Mouse (Mus musculus) liver, adult 2 months (tissue): ENCODE results near the gene Pigh. TPM values are rescaled to one million over a fixed set of nuclear protein-coding genes. Genes with fewer than 3 reads are reported as not detected.

ENCODE experiments used
- DNase-seq: peaks from one replicate; pipeline ENCODE4 v3.0.0-alpha.2; 2011; ENCODE audit warnings: low read depth, low spot score; ENCODE audit errors: extremely low read depth
- H3K27ac ChIP-seq: fragments of 200-500 bp; replicated peaks from 2 replicates; pipeline ENCODE4 v1.5.1; 2012; ENCODE audit warnings: low read depth, mild to moderate bottlenecking, control low read depth, inconsistent platforms, low read length; ENCODE audit not compliant: insufficient read depth
- H3K27me3 ChIP-seq: fragments of 200-500 bp; 2 replicates; pipeline ENCODE4 v1.6.1; 2012; ENCODE audit warnings: mild to moderate bottlenecking, moderate library complexity, low read length, inconsistent platforms; ENCODE audit not compliant: control insufficient read depth, insufficient read depth
- H3K36me3 ChIP-seq: fragments of 200-500 bp; 2 replicates; pipeline ENCODE4 v1.6.1; 2012; ENCODE audit warnings: low read length, inconsistent platforms; ENCODE audit not compliant: control insufficient read depth, insufficient read depth
- H3K4me1 ChIP-seq: fragments of 200-500 bp; 2 replicates; pipeline ENCODE4 v1.6.1; 2011; ENCODE audit warnings: low read length; ENCODE audit not compliant: control insufficient read depth, insufficient read depth
- H3K4me3 ChIP-seq: fragments of 200-500 bp; 2 replicates; pipeline ENCODE4 v1.5.1; 2011; ENCODE audit warnings: low read depth, mild to moderate bottlenecking, control low read depth, low read length, moderate library complexity; ENCODE audit not compliant: insufficient read depth
- H3K79me2 ChIP-seq: fragments of 200-500 bp; 2 replicates; pipeline ENCODE4 v1.6.1; 2012; ENCODE audit warnings: inconsistent platforms, mild to moderate bottlenecking, low read length, moderate library complexity; ENCODE audit not compliant: control insufficient read depth, insufficient read depth
- H3K9ac ChIP-seq: fragments of 200-500 bp; 2 replicates; pipeline ENCODE4 v1.6.1; 2012; ENCODE audit warnings: low read depth, mild to moderate bottlenecking, control low read depth, inconsistent platforms, low read length
- CTCF ChIP-seq: fragments of 200-500 bp; IDR thresholded peaks from 2 replicates; pipeline ENCODE4 v1.5.1; 2011; ENCODE audit warnings: low read depth, low read length, control low read depth
- POLR2A ChIP-seq: fragments of 200-500 bp; IDR thresholded peaks from 2 replicates; pipeline ENCODE4 v1.6.1; 2011; ENCODE audit warnings: low read length, control low read depth; ENCODE audit not compliant: insufficient read depth; ENCODE audit errors: extremely low read depth
- WGBS: fragments of 180-500 bp; shearing (Covaris S2); methylation state at CpG from one replicate; pipeline ENCODE4 v1.1.7; 2018; 5-methylcytosine and 5-hydroxymethylcytosine counted together
- polyA plus RNA-seq: library from polyadenylated mRNA; depleted of rRNA; stranded (reverse); fragments of >200 nt; gene quantifications from 2 replicates; pipeline ENCODE4 v1.2.3, GENCODE M21; 2012
- total RNA-seq: library from RNA; depleted of rRNA; stranded (reverse); fragments of >200 nt; gene quantifications from 2 replicates; pipeline ENCODE4 v1.2.3, GENCODE M21; 2014

Pigh gene
- total and polyA plus RNA-seq, 2 experiments: 4.4 to 6.4 TPM

DNA sequence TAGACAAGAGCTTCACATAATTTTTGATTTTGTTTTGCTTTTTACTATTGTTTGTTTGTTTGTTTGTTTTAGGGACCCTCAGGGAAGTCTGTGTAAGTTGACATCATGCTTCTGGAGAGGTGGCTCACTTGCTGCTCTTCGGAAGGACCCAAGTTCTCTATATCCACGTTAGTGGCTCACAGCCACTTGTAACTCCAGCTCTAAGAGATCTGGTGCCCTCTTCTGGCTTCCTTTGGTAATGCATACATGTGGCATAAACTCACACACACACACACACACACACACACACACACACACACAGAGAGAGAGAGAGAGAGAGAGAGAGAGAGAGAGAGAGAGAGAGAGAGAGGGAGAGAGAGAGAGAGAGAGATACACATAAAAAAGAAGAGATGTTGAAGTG lies 15.1 kb upstream of the Pigh start:
- no peak overlapping the region for H3K4me3 ChIP-seq

DNA sequence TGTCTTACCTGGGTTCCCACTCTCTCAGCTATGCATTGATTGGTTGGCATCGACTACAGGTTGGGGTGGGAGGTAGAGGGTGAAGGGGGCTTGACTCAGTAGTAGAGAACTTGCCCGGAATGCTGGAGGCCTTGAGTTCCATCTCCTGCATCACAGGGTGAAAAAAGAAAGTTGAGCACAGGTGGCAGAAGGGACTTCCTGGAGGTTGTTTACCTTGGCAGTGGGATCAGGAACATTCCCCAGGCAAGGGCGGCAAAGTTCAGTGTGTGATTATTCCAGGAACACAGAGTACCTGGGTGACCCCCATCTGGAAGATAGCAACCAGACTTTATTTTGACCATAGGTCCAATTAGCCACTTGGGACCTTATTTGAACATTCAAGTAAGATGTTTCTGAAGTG lies 14.3 kb upstream of the Pigh start:
- no peaks in the 10 kb centered on the region for H3K79me2 ChIP-seq
- no peaks in the 10 kb centered on the region for H3K36me3 ChIP-seq
- no peak overlapping the region for H3K4me3 ChIP-seq
- H3K4me1 ChIP-seq: peaks cover 2% of the 10 kb centered on the region; the same call in 1 of the 2 replicates
- H3K9ac ChIP-seq: no peak overlapping the region
- peak; percentile 66 for DNase-seq
- no peak for TF ChIP-seq POLR2A
- no peak for TF ChIP-seq CTCF
- H3K27me3 ChIP-seq: 0 out of 2 replicates have a peak, but pooled peaks cover 3% of the 10 kb centered on the region
- no peak overlapping the region for H3K27ac ChIP-seq
- 32% methylated on average over 3 of the region's 3 CpGs for WGBS

More for the DNA sequence above, 15.1 kb upstream of the Pigh start:
- 0 out of 2 replicates have a peak, but pooled peaks cover 3% of the 10 kb centered on the region for H3K27me3 ChIP-seq
- H3K79me2 ChIP-seq: no peaks in the 10 kb centered on the region
- 84% methylated on average over 2 of the region's 2 CpGs for WGBS
- TF ChIP-seq POLR2A: no peak
- TF ChIP-seq CTCF: no peak
- H3K9ac ChIP-seq: no peak overlapping the region
- H3K27ac ChIP-seq: no peak overlapping the region
- peaks cover 2% of the 10 kb centered on the region; the same call in 1 of the 2 replicates for H3K4me1 ChIP-seq
- H3K36me3 ChIP-seq: no peaks in the 10 kb centered on the region
- DNase-seq: no peak

DNA sequence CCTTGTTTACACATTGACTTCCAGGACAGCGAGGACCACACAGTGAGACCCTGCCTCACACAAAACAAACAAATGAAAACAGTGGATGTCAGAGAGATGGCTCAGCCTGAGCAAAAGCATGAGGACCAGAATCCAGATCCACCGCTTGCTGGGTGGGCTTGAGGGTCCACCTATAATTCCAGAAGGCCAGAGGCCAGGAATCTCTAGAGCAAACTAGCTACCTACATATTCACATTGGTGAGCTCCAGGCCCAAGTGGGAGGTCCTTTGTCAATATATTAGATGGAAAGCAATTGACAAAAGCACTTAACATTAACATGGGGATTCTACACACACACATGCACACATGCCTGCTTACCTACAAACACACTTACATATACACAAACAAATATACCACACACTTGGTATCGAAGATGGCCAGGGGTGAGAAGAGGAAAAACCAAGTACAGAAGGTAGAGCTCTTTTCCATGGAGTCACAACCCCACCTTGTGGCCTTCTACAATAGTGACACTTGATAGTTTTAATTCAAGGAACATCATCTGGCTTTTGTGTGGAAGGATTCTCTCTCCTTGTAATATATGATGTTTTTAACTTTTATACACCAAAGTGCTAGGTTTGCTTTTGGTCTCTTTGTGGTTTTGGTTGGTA lies 7.8 kb upstream of the Pigh start:
- no peak overlapping the region for H3K9ac ChIP-seq
- H3K36me3 ChIP-seq: no peaks in the 10 kb centered on the region
- WGBS: 50% methylated on average over 3 of the region's 3 CpGs
- no peak overlapping the region for H3K27ac ChIP-seq
- no peak for DNase-seq
- no peak overlapping the region for H3K4me3 ChIP-seq
- H3K27me3 ChIP-seq: 0 out of 2 replicates have a peak, but pooled peaks cover 3% of the 10 kb centered on the region
- no peaks in the 10 kb centered on the region for H3K4me1 ChIP-seq
- TF ChIP-seq CTCF: peak; percentile 46
- TF ChIP-seq POLR2A: no peak
- no peaks in the 10 kb centered on the region for H3K79me2 ChIP-seq

DNA sequence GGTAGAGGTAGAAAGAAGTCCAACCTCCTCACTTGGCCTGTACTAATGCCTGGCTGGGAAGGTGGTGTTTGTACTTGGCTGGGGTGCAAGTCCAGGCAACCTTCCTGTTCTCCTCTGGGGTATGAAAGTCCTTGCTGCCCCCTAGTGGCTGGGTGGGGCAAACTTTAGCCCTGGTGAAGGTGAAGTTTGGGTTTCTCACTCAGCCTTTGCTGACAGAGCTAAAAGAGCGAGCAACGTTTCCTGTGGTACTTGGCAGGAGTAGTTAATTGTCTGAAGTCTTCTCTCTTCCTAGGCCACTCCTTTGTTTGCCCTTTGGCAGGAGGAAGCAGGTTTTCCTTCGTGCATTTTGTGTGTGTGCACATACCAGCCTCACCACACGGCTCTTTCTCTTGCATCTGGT lies 3.1 kb upstream of the Pigh start:
- TF ChIP-seq POLR2A (no peak), CTCF (peak; percentile 87)
- 23% methylated on average over 4 of the region's 4 CpGs for WGBS
- peak; percentile 61 for DNase-seq

DNA sequence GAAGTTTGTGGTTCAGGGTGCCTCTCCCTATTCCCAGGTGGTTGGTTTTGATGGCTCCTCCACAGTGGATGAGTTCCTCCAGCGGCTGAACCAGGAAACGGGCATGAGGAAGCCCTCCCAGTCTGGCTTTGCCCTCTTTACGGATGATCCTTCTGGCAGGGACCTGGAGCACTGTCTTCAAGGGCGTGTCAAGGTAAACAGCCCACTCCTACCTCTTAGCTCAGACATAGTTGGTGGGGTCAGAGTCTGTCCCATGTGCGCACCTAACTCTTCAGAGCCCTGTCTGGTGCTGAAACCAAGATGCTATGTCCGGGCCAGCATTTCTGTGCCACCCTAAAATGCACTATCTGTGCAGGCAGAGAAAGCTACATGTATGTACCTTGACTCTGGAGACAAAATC lies 16.1 kb downstream of the Pigh start:
- Histone ChIP-seq H3K36me3 (no peaks in the 10 kb centered on the region; the same call in 1 of the 2 replicates), H3K79me2 (no peaks in the 10 kb centered on the region), H3K9ac (no peak overlapping the region), H3K27ac (no peak overlapping the region), H3K4me1 (no peaks in the 10 kb centered on the region), H3K4me3 (no peak overlapping the region), H3K27me3 (no peaks in the 10 kb centered on the region)
- 99% methylated on average over 6 of the region's 6 CpGs for WGBS
- no peak for DNase-seq
- no peak for TF ChIP-seq CTCF
- no peak for TF ChIP-seq POLR2A

More for the DNA sequence above, 3.1 kb upstream of the Pigh start:
- no peak overlapping the region for H3K9ac ChIP-seq
- no peaks in the 10 kb centered on the region for H3K27me3 ChIP-seq
- no peaks in the 10 kb centered on the region for H3K79me2 ChIP-seq
- H3K4me1 ChIP-seq: 0 out of 2 replicates have a peak, but pooled peaks cover 2% of the 10 kb centered on the region
- H3K36me3 ChIP-seq: no peaks in the 10 kb centered on the region
- H3K27ac ChIP-seq: no peak overlapping the region
- H3K4me3 ChIP-seq: no peak overlapping the region

DNA sequence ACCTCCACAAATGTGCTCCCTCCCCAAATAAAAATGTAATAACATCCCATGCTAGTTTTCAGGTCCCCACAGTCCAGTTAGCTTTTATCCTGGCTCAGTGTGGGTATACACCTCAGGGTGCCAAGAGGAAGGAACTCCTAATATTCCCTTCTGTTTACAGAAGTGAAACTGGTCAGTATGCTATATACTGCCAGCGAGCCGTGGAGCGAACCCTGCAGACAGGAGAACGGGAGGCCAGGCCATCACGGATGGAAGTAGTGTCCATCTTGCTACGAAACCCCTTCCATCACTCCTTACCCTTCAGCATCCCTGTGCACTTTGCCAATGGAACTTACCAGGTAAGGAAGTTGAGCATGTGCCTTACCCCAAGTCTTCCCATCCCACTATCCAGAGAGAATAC lies 16.9 kb downstream of the Pigh start:
- H3K27ac ChIP-seq: no peak overlapping the region
- no peak overlapping the region for H3K9ac ChIP-seq
- DNase-seq: no peak
- no peaks in the 10 kb centered on the region for H3K27me3 ChIP-seq
- whole genome bisulfite sequencing: 91% methylated on average over 6 of the region's 6 CpGs
- no peaks in the 10 kb centered on the region; the same call in 1 of the 2 replicates for H3K36me3 ChIP-seq
- TF ChIP-seq POLR2A (no peak), CTCF (no peak)
- H3K4me1 ChIP-seq: no peaks in the 10 kb centered on the region
- H3K4me3 ChIP-seq: no peak overlapping the region
- H3K79me2 ChIP-seq: no peaks in the 10 kb centered on the region
